Mouse (Mus musculus) adrenal gland, postnatal 36 days (tissue): ENCODE measurements at regions not wholly inside any gene's neighbourhood (a gene's known extent, or its start where the extent isn't known, plus 50 kb on each side); places are given as distances from the start of the nearest gene placed in this dataset.
A peak's percentile ranks its signal among the peaks of the same experiment; 100 is the strongest.

ENCODE experiments used
- DNase-seq, 2 experiments: peaks; one replicate each; pipeline ENCODE4 v3.0.0; 2021; ENCODE audit warnings: mixed read lengths in 1 of 2

- DNase-seq = no peak
Measured at GRCm38 (mm10) chr1:4687605-4688004, 120.1 kb upstream of the Gm37988 start.

DNA sequence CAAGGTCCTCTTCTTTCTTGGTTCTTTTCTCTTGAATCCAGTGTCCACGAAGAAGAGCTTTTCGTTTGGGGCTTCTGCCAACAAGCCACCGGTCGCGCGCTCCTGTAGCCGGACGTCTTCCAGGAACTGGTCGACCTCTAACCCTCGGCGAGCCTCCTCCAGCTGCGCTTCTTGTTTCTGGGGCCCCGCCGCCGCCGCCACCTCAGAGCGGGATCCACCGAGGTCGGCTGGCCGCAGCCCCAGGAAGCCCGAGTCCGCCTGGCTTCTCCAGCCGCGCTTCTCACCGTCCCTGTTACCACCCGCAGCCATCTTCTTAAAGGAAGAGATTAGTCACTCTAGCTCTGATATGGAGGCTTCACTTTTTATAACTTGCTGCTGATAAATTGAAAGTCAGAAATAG, 118.6 kb upstream of the Gm37988 start:
- peak; percentile 20 to 38 for DNase-seq

DNA sequence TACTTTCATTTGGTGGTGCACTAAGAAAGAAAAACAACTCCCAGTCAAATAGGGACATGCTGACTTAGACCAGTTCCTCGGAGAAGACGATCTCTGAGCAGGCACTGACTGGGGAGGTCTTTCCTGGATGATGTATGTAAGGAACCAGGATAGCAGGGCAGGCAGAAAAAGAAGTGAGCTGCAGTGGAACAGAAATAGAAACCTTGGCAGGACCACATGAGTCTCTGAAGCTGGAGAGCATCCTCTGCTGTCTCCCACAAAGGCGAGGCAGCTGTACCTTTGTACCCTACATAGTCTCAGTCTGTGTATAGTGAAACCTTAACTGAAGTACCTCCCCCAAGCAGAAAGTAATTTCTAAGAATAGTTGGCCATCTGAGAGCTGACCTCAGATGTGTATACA, 104.4 kb upstream of the Gm37988 start:
- no peak for DNase-seq

GRCm38 (mm10) chr1:4706171-4706570, 101.5 kb upstream of the Gm37988 start:
- peak in 1 of 2 experiments; percentile 31 for DNase-seq

- no peak for DNase-seq
Measured at GRCm38 (mm10) chr1:4722333-4722931, 85.3 kb upstream of the Gm37988 start.
